Mouse (Mus musculus): ENCODE measurements around the gene Afap1. TPM values are rescaled to one million over a fixed set of nuclear protein-coding genes. Genes with fewer than 3 reads are reported as not detected.
A peak's percentile ranks its signal among the peaks of the same experiment; 100 is the strongest.

Gene Afap1
- polyA plus RNA-seq, 1 experiment from 2014 or later: 58.2 TPM

DNA sequence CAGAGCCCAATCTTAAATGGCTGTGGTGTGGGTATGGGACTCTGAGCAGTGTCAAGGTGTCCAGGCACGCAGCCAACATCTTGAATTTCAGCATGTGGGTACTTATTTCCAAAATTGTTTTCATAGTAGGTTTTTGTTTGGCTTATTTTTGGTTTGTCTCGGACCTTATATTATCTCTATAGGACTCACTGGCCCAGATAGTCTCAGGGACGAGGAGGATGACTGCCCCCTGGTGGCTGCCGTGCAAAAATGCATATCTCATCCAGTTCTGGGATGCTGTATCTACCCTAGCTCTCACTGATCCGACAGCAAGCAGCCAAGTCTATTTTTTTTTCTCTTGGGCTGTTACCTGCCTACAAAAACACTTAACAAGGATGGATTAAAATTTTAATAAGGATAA, 82.6 kb downstream of the Afap1 start:
- H3K27me3 ChIP-seq (ENCODE audit: control insufficient read depth, insufficient read depth, low read length): no peaks in the 10 kb centered on the region
- DNase-seq (ENCODE audit: low spot score) (peak; percentile 85), ATAC-seq (ENCODE audit: low FRiP score) (no peak)
- 17% methylated on average over 5 of the region's 5 CpGs for WGBS
- H3K4me2 ChIP-seq (replicated peaks; ENCODE audit: low read depth, low read length): no peak overlapping the region
- H3K4me1 ChIP-seq (replicated peaks; ENCODE audit: control insufficient read depth, insufficient read depth, low read length): peaks cover 2% of the 10 kb centered on the region
- no peaks in the 10 kb centered on the region for H3K36me3 ChIP-seq (ENCODE audit: control insufficient read depth, insufficient read depth, low read length)
- no peak overlapping the region for H3K4me3 ChIP-seq (ENCODE audit: low read depth, low read length)
- no peak overlapping the region for H3K9ac ChIP-seq (ENCODE audit: low read depth, low read length)
- no peaks in the 10 kb centered on the region for H3K9me3 ChIP-seq (ENCODE audit: control insufficient read depth, low read length)
- no peak overlapping the region for H3K27ac ChIP-seq (ENCODE audit: low read depth, low read length)

DNA sequence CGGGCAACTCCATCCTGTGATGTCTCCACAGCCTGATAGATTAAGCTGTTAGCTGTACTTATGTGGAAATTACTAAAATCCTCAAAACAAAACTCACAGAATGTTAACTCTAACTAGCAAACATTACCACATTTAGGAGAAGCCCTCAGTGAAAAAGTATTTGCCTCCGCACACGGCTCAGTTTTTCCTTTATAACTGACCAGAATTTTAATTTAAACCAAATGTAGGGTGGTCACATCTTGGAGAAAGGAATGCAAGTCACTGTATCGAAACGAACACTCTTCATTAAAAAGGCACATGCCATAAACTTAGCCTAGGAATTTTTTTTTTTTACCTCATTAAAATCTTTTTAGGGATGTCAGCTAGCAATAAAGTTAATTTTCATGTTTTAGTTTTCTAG, 87.4 kb downstream of the Afap1 start:
- Histone ChIP-seq H3K4me3 (ENCODE audit: low read depth, low read length) (no peak overlapping the region), H3K4me2 (replicated peaks; ENCODE audit: low read depth, low read length) (no peak overlapping the region), H3K9me3 (ENCODE audit: control insufficient read depth, low read length) (no peaks in the 10 kb centered on the region), H3K27ac (ENCODE audit: low read depth, low read length) (no peak overlapping the region), H3K36me3 (ENCODE audit: control insufficient read depth, insufficient read depth, low read length) (no peaks in the 10 kb centered on the region; the same call in 1 of the 2 replicates), H3K27me3 (ENCODE audit: control insufficient read depth, insufficient read depth, low read length) (no peaks in the 10 kb centered on the region), H3K9ac (ENCODE audit: low read depth, low read length) (no peak overlapping the region), H3K4me1 (replicated peaks; ENCODE audit: control insufficient read depth, insufficient read depth, low read length) (no peaks in the 10 kb centered on the region)
- DNase-seq (ENCODE audit: low spot score) (no peak), ATAC-seq (ENCODE audit: low FRiP score) (no peak)
- 81% methylated on average over 5 of the region's 5 CpGs for WGBS

DNA sequence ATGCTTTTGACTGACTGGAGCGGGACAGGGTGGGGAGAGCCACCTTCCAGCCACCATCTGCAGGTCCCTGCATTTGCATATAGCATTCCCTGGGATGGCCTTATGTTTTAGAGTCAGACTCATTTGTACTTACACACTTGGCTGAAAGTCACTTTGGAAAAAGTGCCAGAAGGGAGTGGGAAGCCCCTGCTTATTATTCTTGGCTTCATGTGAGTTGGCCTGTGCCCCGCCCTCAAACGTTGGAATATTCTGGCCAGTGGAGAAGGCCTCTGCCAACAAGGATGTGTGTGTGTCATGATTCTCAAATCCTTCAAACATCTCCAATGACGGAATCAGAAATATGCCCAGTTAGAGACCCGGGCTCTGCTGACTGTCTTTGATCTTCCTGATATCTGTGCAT, 88.2 kb downstream of the Afap1 start:
- H3K27me3 ChIP-seq (ENCODE audit: control insufficient read depth, insufficient read depth, low read length): no peaks in the 10 kb centered on the region
- no peaks in the 10 kb centered on the region for H3K4me1 ChIP-seq (replicated peaks; ENCODE audit: control insufficient read depth, insufficient read depth, low read length)
- DNase-seq (ENCODE audit: low spot score) (no peak), ATAC-seq (ENCODE audit: low FRiP score) (no peak)
- H3K27ac ChIP-seq (ENCODE audit: low read depth, low read length): no peak overlapping the region
- no peak overlapping the region for H3K9ac ChIP-seq (ENCODE audit: low read depth, low read length)
- no peaks in the 10 kb centered on the region; the same call in 1 of the 2 replicates for H3K36me3 ChIP-seq (ENCODE audit: control insufficient read depth, insufficient read depth, low read length)
- no peak overlapping the region for H3K4me3 ChIP-seq (ENCODE audit: low read depth, low read length)
- no peaks in the 10 kb centered on the region for H3K9me3 ChIP-seq (ENCODE audit: control insufficient read depth, low read length)
- no peak overlapping the region for H3K4me2 ChIP-seq (replicated peaks; ENCODE audit: low read depth, low read length)
- 90% methylated on average over 5 of the region's 5 CpGs for WGBS

DNA sequence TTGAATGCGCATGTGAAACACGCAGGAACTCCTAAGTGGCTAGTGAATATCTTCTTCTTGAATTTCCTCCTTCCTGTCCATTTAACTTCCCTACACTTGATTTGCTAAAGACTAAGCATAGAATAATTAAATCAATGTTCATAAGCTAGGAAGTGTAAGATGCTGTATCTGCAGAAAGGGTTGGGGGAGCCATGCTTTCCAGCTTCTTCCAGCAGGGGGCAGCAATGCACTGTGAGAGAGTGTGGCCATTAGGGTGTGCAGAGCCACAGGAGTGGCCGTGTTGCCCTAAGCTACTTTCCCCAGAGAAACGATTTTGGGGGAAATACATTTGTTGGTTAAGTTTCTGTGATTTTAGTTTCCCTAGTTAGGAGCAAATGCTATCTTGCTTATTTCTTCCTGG, 88.9 kb downstream of the Afap1 start:
- Histone ChIP-seq H3K4me2 (replicated peaks; ENCODE audit: low read depth, low read length) (no peak overlapping the region), H3K4me1 (replicated peaks; ENCODE audit: control insufficient read depth, insufficient read depth, low read length) (no peaks in the 10 kb centered on the region), H3K27ac (ENCODE audit: low read depth, low read length) (no peak overlapping the region), H3K27me3 (ENCODE audit: control insufficient read depth, insufficient read depth, low read length) (no peaks in the 10 kb centered on the region), H3K9me3 (ENCODE audit: control insufficient read depth, low read length) (no peaks in the 10 kb centered on the region), H3K9ac (ENCODE audit: low read depth, low read length) (no peak overlapping the region), H3K4me3 (ENCODE audit: low read depth, low read length) (no peak overlapping the region), H3K36me3 (ENCODE audit: control insufficient read depth, insufficient read depth, low read length) (no peaks in the 10 kb centered on the region; the same call in 1 of the 2 replicates)
- no peak for ATAC-seq (ENCODE audit: low FRiP score)
- DNase-seq (ENCODE audit: low spot score): peak; percentile 92
- 46% methylated on average over 4 of the region's 4 CpGs for WGBS

DNA sequence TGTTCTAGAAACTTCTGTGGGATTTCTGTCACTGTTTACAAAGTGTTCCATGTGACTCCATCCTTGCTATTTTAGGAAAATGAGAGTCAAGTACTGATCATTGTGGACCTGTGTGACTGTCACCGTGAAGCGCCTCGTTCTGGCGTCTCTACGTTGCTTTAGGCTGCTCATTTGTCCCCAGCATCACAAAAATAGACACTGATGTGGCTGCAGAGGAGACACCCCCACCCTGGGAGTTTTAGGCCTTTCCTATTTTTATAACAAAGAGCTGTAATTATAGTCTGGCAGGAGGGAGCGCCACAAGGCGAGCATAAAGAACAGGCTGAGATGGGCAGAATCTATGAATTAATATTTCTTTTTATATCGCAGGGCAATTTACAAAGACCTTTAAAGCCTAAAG, 92.5 kb downstream of the Afap1 start:
- peaks cover 5% of the 10 kb centered on the region for H3K36me3 ChIP-seq (ENCODE audit: control insufficient read depth, insufficient read depth, low read length)
- no peak overlapping the region for H3K4me2 ChIP-seq (replicated peaks; ENCODE audit: low read depth, low read length)
- no peaks in the 10 kb centered on the region for H3K9me3 ChIP-seq (ENCODE audit: control insufficient read depth, low read length)
- no peaks in the 10 kb centered on the region for H3K27me3 ChIP-seq (ENCODE audit: control insufficient read depth, insufficient read depth, low read length)
- DNase-seq (ENCODE audit: low spot score): no peak
- no peak overlapping the region for H3K9ac ChIP-seq (ENCODE audit: low read depth, low read length)
- H3K27ac ChIP-seq (ENCODE audit: low read depth, low read length): no peak overlapping the region
- H3K4me1 ChIP-seq (replicated peaks; ENCODE audit: control insufficient read depth, insufficient read depth, low read length): no peaks in the 10 kb centered on the region
- WGBS: 92% methylated on average over 8 of the region's 8 CpGs
- no peak overlapping the region for H3K4me3 ChIP-seq (ENCODE audit: low read depth, low read length)
- no peak for ATAC-seq (ENCODE audit: low FRiP score)

DNA sequence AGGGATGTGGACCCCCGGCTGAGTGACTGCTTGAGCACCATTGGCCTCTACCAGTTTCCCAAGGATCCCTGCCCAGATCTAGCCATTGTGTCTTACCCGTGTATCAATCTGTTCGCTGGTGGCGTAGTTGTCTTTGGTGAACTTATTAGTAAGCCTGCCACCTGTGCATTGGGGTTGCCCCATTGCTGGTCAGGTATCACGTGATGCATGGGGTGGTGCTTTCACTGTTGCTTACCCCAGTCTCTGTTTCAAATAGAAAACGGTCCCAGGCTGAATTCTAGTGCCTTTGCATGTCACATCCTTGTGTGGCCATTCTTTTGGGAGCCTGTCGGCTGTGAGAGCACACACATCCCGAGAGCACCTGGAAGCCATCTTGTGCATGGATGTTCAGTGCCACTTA, 95.0 kb downstream of the Afap1 start:
- H3K36me3 ChIP-seq (ENCODE audit: control insufficient read depth, insufficient read depth, low read length): peaks cover 5% of the 10 kb centered on the region

DNA sequence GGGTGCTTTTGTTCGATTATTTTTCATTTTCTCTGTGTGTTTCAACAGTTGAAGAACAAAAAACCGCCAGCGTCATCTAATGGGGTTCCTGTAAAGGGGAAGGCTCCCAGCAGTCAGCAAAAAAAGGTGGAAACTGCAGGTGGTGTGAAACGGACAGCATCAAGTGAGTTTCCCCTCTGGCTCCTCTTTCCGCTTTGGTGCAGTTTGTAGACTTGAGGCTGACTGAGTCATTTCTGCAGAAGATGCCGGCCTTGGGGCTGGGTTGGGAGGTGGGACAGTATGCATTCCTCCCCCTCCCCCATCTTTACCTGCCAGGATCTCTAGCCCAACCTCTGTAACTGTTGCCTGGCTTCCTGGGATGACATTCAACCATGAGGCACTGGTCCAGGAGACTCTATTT, 96.4 kb downstream of the Afap1 start:
- DNase-seq (ENCODE audit: low spot score) (no peak), ATAC-seq (ENCODE audit: low FRiP score) (no peak)
- Histone ChIP-seq H3K9ac (ENCODE audit: low read depth, low read length) (no peak overlapping the region), H3K4me2 (replicated peaks; ENCODE audit: low read depth, low read length) (no peak overlapping the region), H3K36me3 (ENCODE audit: control insufficient read depth, insufficient read depth, low read length) (peaks cover 5% of the 10 kb centered on the region), H3K27me3 (ENCODE audit: control insufficient read depth, insufficient read depth, low read length) (no peaks in the 10 kb centered on the region), H3K27ac (ENCODE audit: low read depth, low read length) (no peak overlapping the region), H3K9me3 (ENCODE audit: control insufficient read depth, low read length) (no peaks in the 10 kb centered on the region), H3K4me3 (ENCODE audit: low read depth, low read length) (no peak overlapping the region), H3K4me1 (replicated peaks; ENCODE audit: control insufficient read depth, insufficient read depth, low read length) (no peaks in the 10 kb centered on the region)
- WGBS: 80% methylated on average over 6 of the region's 6 CpGs

More for the DNA sequence above, 95.0 kb downstream of the Afap1 start:
- no peak for DNase-seq (ENCODE audit: low spot score)
- no peaks in the 10 kb centered on the region for H3K27me3 ChIP-seq (ENCODE audit: control insufficient read depth, insufficient read depth, low read length)
- no peak overlapping the region for H3K4me3 ChIP-seq (ENCODE audit: low read depth, low read length)
- no peak overlapping the region for H3K27ac ChIP-seq (ENCODE audit: low read depth, low read length)
- 85% methylated on average over 8 of the region's 8 CpGs for WGBS
- H3K4me1 ChIP-seq (replicated peaks; ENCODE audit: control insufficient read depth, insufficient read depth, low read length): no peaks in the 10 kb centered on the region
- no peak overlapping the region for H3K9ac ChIP-seq (ENCODE audit: low read depth, low read length)
- H3K9me3 ChIP-seq (ENCODE audit: control insufficient read depth, low read length): no peaks in the 10 kb centered on the region
- no peak overlapping the region for H3K4me2 ChIP-seq (replicated peaks; ENCODE audit: low read depth, low read length)
- no peak for ATAC-seq (ENCODE audit: low FRiP score)

DNA sequence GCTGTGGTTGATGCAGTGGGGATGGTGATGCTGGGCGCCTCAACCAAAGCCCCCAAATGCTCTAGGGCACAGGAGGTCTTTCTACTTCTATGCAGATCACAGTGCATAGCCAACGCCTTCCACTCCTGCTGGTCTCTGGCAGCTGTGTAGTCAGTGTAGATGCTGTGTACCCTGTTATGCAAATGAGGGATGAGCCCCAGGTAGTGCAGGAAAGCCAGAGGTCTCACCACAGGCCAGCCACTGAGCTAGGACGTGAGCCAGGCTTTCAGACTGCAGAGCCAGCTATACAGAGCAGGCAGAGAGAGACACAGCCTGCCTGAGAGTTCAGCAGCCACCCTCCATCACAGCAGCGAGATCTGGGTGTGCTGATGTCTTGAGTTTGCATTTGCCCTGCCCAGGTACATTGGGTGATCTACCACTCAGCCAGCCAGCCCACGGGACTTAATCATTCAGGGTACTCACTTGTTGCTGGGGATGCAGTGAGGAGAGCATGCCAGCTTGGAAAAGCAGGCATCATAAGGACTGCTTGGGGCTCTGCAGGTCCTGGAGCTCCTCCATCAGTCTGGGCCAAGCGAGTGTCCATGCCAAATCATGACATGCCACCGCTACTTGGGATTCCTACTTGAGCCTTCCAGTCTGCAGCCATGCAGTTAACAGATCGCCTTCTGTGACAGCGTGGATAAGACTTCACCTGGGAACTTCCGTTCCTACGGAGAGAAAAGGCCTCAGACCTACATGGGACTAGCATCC, 97.0 kb downstream of the Afap1 start:
- no peak overlapping the region for H3K27ac ChIP-seq (ENCODE audit: low read depth, low read length)
- no peak overlapping the region for H3K9ac ChIP-seq (ENCODE audit: low read depth, low read length)
- no peak for DNase-seq (ENCODE audit: low spot score)
- no peak for ATAC-seq (ENCODE audit: low FRiP score)
- H3K4me1 ChIP-seq (replicated peaks; ENCODE audit: control insufficient read depth, insufficient read depth, low read length): no peaks in the 10 kb centered on the region
- H3K4me3 ChIP-seq (ENCODE audit: low read depth, low read length): no peak overlapping the region
- H3K27me3 ChIP-seq (ENCODE audit: control insufficient read depth, insufficient read depth, low read length): no peaks in the 10 kb centered on the region
- H3K9me3 ChIP-seq (ENCODE audit: control insufficient read depth, low read length): no peaks in the 10 kb centered on the region
- peaks cover 5% of the 10 kb centered on the region for H3K36me3 ChIP-seq (ENCODE audit: control insufficient read depth, insufficient read depth, low read length)
- no peak overlapping the region for H3K4me2 ChIP-seq (replicated peaks; ENCODE audit: low read depth, low read length)
- WGBS: 82% methylated on average over 11 of the region's 11 CpGs

DNA sequence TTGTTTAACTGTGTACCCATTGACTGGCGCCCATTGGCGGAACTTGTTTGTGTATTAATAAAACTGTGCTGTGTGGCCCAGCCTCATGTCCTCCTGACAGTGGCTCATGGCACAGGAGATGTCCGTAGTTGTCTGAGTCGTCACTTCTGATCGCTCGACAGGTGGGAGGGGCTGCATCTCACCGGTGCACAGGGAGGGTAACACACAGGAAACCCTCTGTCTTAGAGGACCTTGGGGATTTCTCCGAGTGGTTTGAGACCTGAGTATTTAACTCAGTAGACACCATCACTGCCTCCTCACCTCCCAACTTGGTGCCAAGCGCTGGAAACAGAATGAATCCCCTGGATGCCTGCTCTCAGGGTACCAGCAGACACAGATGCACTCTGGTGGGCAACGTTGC, 110.7 kb downstream of the Afap1 start:
- ATAC-seq (ENCODE audit: low FRiP score): no peak

More for the DNA sequence above, 110.7 kb downstream of the Afap1 start:
- DNase-seq (ENCODE audit: low spot score): no peak
- H3K9ac ChIP-seq (ENCODE audit: low read depth, low read length): no peak overlapping the region
- no peaks in the 10 kb centered on the region for H3K9me3 ChIP-seq (ENCODE audit: control insufficient read depth, low read length)
- peaks cover 5% of the 10 kb centered on the region; the same call in 1 of the 2 replicates for H3K36me3 ChIP-seq (ENCODE audit: control insufficient read depth, insufficient read depth, low read length)
- no peak overlapping the region for H3K4me3 ChIP-seq (ENCODE audit: low read depth, low read length)
- no peaks in the 10 kb centered on the region for H3K27me3 ChIP-seq (ENCODE audit: control insufficient read depth, insufficient read depth, low read length)
- no peak overlapping the region for H3K4me2 ChIP-seq (replicated peaks; ENCODE audit: low read depth, low read length)
- WGBS: 83% methylated on average over 10 of the region's 10 CpGs
- no peak overlapping the region for H3K27ac ChIP-seq (ENCODE audit: low read depth, low read length)
- H3K4me1 ChIP-seq (replicated peaks; ENCODE audit: control insufficient read depth, insufficient read depth, low read length): no peaks in the 10 kb centered on the region
